Mouse (Mus musculus): ENCODE measurements around the gene Chst14. TPM values are rescaled to one million over a fixed set of nuclear protein-coding genes. Genes with fewer than 3 reads are reported as not detected.
A peak's percentile ranks its signal among the peaks of the same experiment; 100 is the strongest.

Gene Chst14
- polyA plus RNA-seq, 1 experiment from 2014 or later, result 32.3 TPM

DNA sequence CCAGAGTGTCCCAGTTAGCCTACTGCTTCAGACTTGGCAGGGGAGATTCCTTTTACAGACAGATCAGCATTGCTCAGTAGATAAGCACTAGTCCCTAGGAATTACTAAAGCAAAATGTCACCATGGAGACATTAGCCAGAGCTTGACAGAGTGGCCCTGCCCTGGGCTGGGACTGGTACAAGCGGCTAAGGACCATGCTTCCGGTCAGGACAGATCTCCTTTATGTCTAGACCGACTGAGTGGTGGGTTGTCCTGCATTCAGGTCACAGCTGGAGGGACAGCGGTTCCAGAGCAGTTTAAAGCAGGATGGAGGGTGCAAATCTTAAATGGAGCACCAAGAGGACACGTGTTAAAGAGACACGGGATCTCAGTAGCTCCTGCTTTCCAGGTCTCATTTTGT lies 344 bp upstream of the Chst14 start:
- ATAC-seq (peak; percentile 37), DNase-seq (ENCODE audit: low read depth, low spot score) (no peak)
- ChIA-PET POLR2A (interaction anchor here (1.1 kb wide), 1 partner anchor 23 kb away, joined by 3 read pairs; no protein-coding TSS in a partner anchor), CTCF (no interaction called here)
- H3K27me3 ChIP-seq, result no peaks in the 10 kb centered on the region
- no peak for TF ChIP-seq CTCF (IDR thresholded peaks at IDR 0.05)
- in situ Hi-C loops (cut with MboI; ENCODE audit: low pct_unique_long_range_greater_than_20kb), result no loop called here

- H3K27me3 ChIP-seq, result no peaks in the 10 kb centered on the region
- TF ChIP-seq CTCF (IDR thresholded peaks at IDR 0.05), result no peak
- in situ Hi-C loops (cut with MboI; ENCODE audit: low pct_unique_long_range_greater_than_20kb), result no loop called here
- ChIA-PET CTCF (no interaction called here), POLR2A (no interaction called here)
- ATAC-seq, result no peak
- no peak for DNase-seq (ENCODE audit: low read depth, low spot score)
These were observed 873 bp downstream of the Chst14 start for GRCm38 (mm10) chr2:118926998-118927739.

GRCm38 (mm10) chr2:118941341-118941740 lies 15.0 kb downstream of the Chst14 start:
- no peak for DNase-seq (ENCODE audit: low read depth, low spot score)
- ATAC-seq, result no peak
- in situ Hi-C loops (cut with MboI; ENCODE audit: low pct_unique_long_range_greater_than_20kb), result no loop called here
- TF ChIP-seq CTCF (IDR thresholded peaks at IDR 0.05), result no peak
- ChIA-PET POLR2A (interaction anchor here (0.5 kb wide), 2 partner anchors 17 to 29 kb away, joined by 3 read pairs; no protein-coding TSS in a partner anchor), CTCF (no interaction called here)
- H3K27me3 ChIP-seq, result peaks cover 4% of the 10 kb centered on the region

DNA sequence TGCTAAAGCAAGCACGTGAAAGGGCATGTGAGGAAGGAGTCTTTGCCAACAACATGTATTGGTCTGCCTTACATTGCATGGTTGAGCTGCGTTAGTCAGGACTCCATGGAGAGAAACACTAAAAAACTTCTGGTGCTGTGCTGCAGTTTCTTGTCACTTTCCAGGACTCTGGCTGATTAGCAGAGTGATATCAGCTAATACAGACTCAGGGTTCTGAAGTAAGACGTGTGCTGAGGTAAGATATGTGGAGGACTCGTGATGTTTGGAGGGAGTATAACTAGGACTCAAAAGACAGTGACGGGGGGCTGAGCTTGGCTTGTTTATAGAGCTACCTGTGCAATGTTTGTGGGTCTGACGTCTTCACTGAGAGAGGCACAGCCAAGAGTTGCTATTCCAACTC lies 16.9 kb downstream of the Chst14 start:
- ChIA-PET CTCF (interaction anchor here (1.4 kb wide), 1 partner anchor 9 kb away, joined by 3 read pairs; no protein-coding TSS in a partner anchor), POLR2A (no interaction called here)
- no peak for TF ChIP-seq CTCF (IDR thresholded peaks at IDR 0.05)
- DNase-seq (ENCODE audit: low read depth, low spot score) (no peak), ATAC-seq (no peak)
- in situ Hi-C loops (cut with MboI; ENCODE audit: low pct_unique_long_range_greater_than_20kb), result no loop called here
- H3K27me3 ChIP-seq, result no peaks in the 10 kb centered on the region

- ChIA-PET POLR2A (no interaction called here), CTCF (interaction anchor here (1.8 kb wide), 1 partner anchor 16 kb away, joined by 4 read pairs; no protein-coding TSS in a partner anchor)
- no peak for TF ChIP-seq CTCF (IDR thresholded peaks at IDR 0.05)
- DNase-seq (ENCODE audit: low read depth, low spot score) (no peak), ATAC-seq (no peak)
- in situ Hi-C loops (cut with MboI; ENCODE audit: low pct_unique_long_range_greater_than_20kb), result no loop called here
- no peaks in the 10 kb centered on the region for H3K27me3 ChIP-seq
These were observed 22.5 kb downstream of the Chst14 start for GRCm38 (mm10) chr2:118948818-118949217.

GRCm38 (mm10) chr2:118949699-118950098 lies 23.4 kb downstream of the Chst14 start:
- TF ChIP-seq CTCF (IDR thresholded peaks at IDR 0.05), result no peak
- ChIA-PET CTCF (interaction anchor here (0.8 to 1.8 kb wide), 2 partner anchors 12 to 15 kb away, joined by 3 to 4 read pairs; no protein-coding TSS in a partner anchor), POLR2A (no interaction called here)
- H3K27me3 ChIP-seq, result no peaks in the 10 kb centered on the region
- in situ Hi-C loops (cut with MboI; ENCODE audit: low pct_unique_long_range_greater_than_20kb), result no loop called here
- ATAC-seq (no peak), DNase-seq (ENCODE audit: low read depth, low spot score) (no peak)

GRCm38 (mm10) chr2:118956497-118956896 lies 30.2 kb downstream of the Chst14 start:
- POLR2A ChIA-PET, result interaction anchor here (0.7 kb wide), 1 partner anchor 121 kb away, joined by 4 read pairs; no protein-coding TSS in a partner anchor

GRCm38 (mm10) chr2:118959644-118960043 lies 33.3 kb downstream of the Chst14 start:
- H3K27me3 ChIP-seq, result no peaks in the 10 kb centered on the region
- in situ Hi-C loops (cut with MboI; ENCODE audit: low pct_unique_long_range_greater_than_20kb), result no loop called here
- no peak for TF ChIP-seq CTCF (IDR thresholded peaks at IDR 0.05)
- ATAC-seq (no peak), DNase-seq (ENCODE audit: low read depth, low spot score) (no peak)
- POLR2A ChIA-PET, result no interaction called here
- CTCF ChIA-PET, result no interaction called here

More at GRCm38 (mm10) chr2:118956497-118956896, 30.2 kb downstream of the Chst14 start:
- DNase-seq (ENCODE audit: low read depth, low spot score) (no peak), ATAC-seq (no peak)
- no peak for TF ChIP-seq CTCF (IDR thresholded peaks at IDR 0.05)
- CTCF ChIA-PET, result no interaction called here
- no peaks in the 10 kb centered on the region for H3K27me3 ChIP-seq
- in situ Hi-C loops (cut with MboI; ENCODE audit: low pct_unique_long_range_greater_than_20kb), result no loop called here

GRCm38 (mm10) chr2:118960413-118960812 lies 34.1 kb downstream of the Chst14 start:
- no peak for DNase-seq (ENCODE audit: low read depth, low spot score)
- no peak for ATAC-seq
- CTCF ChIA-PET, result no interaction called here
- no peaks in the 10 kb centered on the region for H3K27me3 ChIP-seq
- no peak for TF ChIP-seq CTCF (IDR thresholded peaks at IDR 0.05)
- in situ Hi-C loops (cut with MboI; ENCODE audit: low pct_unique_long_range_greater_than_20kb), result no loop called here
- POLR2A ChIA-PET, result no interaction called here

DNA sequence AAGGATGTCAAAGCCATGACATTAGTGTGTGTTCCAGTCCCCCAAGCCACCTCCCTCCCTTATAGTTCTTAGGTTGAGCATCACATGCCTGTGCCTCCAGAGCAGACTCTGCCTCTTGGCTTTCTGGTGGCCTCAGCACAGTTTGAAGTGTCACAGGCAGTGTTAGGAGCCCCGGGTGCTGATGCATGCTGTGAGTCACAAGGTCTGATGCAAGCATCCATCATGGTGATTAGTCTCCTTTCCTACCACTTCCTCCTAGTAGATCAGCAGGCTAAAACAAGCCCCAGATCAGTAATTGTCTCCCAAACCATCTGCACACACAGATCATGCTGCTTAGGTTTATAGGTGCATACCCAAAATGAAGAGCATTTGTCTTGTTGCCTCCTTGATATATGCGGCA lies 35.2 kb downstream of the Chst14 start:
- in situ Hi-C loops (cut with MboI; ENCODE audit: low pct_unique_long_range_greater_than_20kb), result no loop called here
- ChIA-PET POLR2A (no interaction called here), CTCF (interaction anchor here (1.0 kb wide), 1 partner anchor 12 kb away, joined by 3 read pairs; no protein-coding TSS in a partner anchor)
- H3K27me3 ChIP-seq, result no peaks in the 10 kb centered on the region
- ATAC-seq, result peak; percentile 57
- DNase-seq (ENCODE audit: low read depth, low spot score), result peak; percentile 17
- no peak for TF ChIP-seq CTCF (IDR thresholded peaks at IDR 0.05)

DNA sequence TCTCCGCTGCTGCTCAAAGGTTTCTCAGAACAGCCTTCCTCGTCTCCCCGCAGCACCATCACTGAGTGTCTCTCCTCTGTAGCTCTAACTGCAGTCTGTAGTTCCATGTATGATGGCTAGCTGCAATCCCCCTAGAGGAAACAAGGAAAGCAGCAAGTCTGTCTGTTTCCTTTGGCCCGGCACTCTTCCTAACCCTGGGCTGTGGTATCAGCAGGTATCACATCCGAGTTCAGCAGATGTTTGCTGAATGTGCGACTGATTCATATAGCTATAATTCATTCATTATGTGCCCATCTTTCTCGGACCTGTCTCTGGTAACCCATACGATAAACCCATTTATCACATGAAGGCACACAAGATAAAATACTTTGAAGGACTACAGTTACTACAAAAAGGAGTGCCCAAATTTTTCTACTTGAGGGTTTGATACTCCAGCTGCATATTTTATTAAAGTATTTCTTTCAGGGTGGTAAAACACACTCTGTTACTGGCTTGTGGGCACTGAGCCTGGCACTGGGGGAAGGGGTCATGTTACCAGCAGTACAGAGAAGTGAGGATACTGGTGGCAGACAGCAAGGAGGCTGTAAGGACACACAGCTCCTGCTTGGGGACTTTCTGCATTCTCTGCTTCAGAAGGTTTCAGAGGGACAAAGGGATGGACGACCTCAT lies 36.8 kb downstream of the Chst14 start:
- DNase-seq (ENCODE audit: low read depth, low spot score) (no peak), ATAC-seq (no peak)
- in situ Hi-C loops (cut with MboI; ENCODE audit: low pct_unique_long_range_greater_than_20kb), result no loop called here
- CTCF ChIA-PET, result no interaction called here
- no peak for TF ChIP-seq CTCF (IDR thresholded peaks at IDR 0.05)
- POLR2A ChIA-PET, result no interaction called here
- no peaks in the 10 kb centered on the region for H3K27me3 ChIP-seq

All from Patski (cell line).